Mouse (Mus musculus) heart, adult 2 months (tissue): Measurements from ENCODE around the gene Rnf11. TPM values are rescaled to one million over a fixed set of nuclear protein-coding genes. Genes with fewer than 3 reads are reported as not detected.
A peak's percentile ranks its signal among the peaks of the same experiment; 100 is the strongest.

ENCODE experiments used
- DNase-seq, 2 experiments: peaks; one replicate each; pipeline ENCODE4 v3.0.0; 2021
- H3K27ac ChIP-seq: fragments of 200-600 bp; 2 replicates; pipeline ENCODE4 v1.8.1; 2022
- H3K27me3 ChIP-seq: fragments of 200-500 bp; 2 replicates; pipeline ENCODE4 v1.6.1; 2012; ENCODE audit warnings: mild to moderate bottlenecking, low read length, inconsistent platforms, mixed read lengths; ENCODE audit not compliant: control insufficient read depth, insufficient read depth
- H3K36me3 ChIP-seq: fragments of 200-500 bp; 2 replicates; pipeline ENCODE4 v1.6.1; 2012; ENCODE audit warnings: low read length, inconsistent platforms; ENCODE audit not compliant: control insufficient read depth, insufficient read depth
- H3K4me1 ChIP-seq: fragments of 200-500 bp; 2 replicates; pipeline ENCODE4 v1.6.1; 2011; ENCODE audit warnings: low read length; ENCODE audit not compliant: control insufficient read depth, insufficient read depth
- H3K4me3 ChIP-seq: fragments of 200-600 bp; 2 replicates; pipeline ENCODE4 v1.8.1; 2022
- H3K79me2 ChIP-seq: fragments of 200-500 bp; replicated peaks from 2 replicates; pipeline ENCODE4 v1.6.1; 2012; ENCODE audit warnings: mild to moderate bottlenecking, inconsistent platforms, low read length, moderate library complexity, mixed read lengths; ENCODE audit not compliant: control insufficient read depth, insufficient read depth
- H3K9ac ChIP-seq: fragments of 200-500 bp; 2 replicates; pipeline ENCODE4 v1.6.1; 2012; ENCODE audit warnings: low read depth, mild to moderate bottlenecking, control low read depth, inconsistent platforms, low read length, mixed read lengths
- CTCF ChIP-seq: fragments of 200-600 bp; IDR thresholded peaks from 2 replicates; pipeline ENCODE4 v1.8.1; 2022; ENCODE audit warnings: antibody characterized with exemption, mild to moderate bottlenecking, moderate library complexity
- EP300 ChIP-seq: fragments of 200-500 bp; IDR thresholded peaks from 2 replicates; pipeline ENCODE4 v1.6.1; 2011; ENCODE audit warnings: low read depth, low read length, control low read depth; ENCODE audit not compliant: insufficient read depth
- POLR2A ChIP-seq: fragments of 200-500 bp; IDR thresholded peaks from 2 replicates; pipeline ENCODE4 v1.6.1; 2011; ENCODE audit warnings: mild to moderate bottlenecking, low read depth, low read length, control low read depth; ENCODE audit not compliant: insufficient read depth
- WGBS: fragments of 180-500 bp; shearing (Covaris S2); methylation state at CpG from one replicate; pipeline ENCODE4 v1.1.7; 2018; 5-methylcytosine and 5-hydroxymethylcytosine counted together
- intact Hi-C: fragments of 180-260 bp; cut with DNase I; formaldehyde crosslinking; loops from one replicate; pipeline ENCODE4 v1.15.1; 2025
- polyA plus RNA-seq: library from polyadenylated mRNA; depleted of rRNA; stranded (reverse); fragments of >200 nt; gene quantifications from 2 replicates; pipeline ENCODE4 v1.2.3, GENCODE M21; 2012
- total RNA-seq, 2 experiments: library from RNA; stranded (reverse); gene quantifications; 2 replicates each; pipeline ENCODE4 v1.2.3; 2021

Gene Rnf11
- total and polyA plus RNA-seq, 3 experiments = 40.5 to 112 (median 109) TPM

DNA sequence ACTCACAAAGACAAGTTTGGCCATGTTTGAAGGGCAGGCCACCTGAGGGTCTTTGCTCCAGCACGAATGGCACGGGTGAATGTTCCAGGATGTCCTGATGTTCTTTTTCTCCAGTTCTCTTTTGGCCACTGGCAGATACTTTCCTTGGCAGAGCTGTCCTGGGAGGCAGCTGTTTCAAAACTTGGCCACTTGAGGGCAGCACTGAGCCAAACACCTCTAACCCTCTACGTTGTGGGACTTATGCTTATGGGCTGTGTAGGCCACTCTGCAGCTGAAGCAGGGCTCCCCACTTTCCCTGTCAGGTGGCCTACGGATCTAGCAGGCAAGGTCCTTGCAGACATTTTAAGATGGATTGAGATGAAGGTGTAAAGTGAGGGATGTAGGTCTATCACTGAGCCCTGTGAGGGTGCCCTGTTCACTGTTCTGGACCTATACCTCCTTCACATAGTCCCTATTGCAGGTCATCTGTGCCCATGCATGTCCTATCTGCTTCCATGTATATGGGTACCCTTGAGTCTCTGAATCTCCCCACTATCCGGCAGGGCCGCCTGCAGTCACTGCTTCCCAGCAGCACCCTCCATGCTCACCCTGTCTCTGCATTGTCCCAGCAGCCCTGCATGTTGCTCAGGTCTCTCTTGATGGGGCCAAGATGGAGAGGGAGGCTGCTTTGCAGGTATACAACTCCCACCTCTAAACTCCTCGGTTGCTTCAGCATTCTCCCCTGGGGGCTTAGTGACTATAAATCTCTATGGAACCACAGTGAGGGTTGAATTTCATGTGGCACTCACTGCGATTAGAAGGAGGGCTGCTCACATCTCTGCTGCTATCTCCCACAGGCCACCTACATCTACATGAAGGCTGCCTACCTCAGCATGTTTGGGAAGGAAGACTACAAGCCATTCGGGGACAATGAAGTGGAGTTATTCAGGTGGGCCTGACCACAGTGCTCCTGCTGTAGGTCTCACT lies 46.3 kb downstream of the Rnf11 start:
- WGBS = 53% methylated on average over 9 of the region's 9 CpGs
- TF ChIP-seq EP300 (no peak), CTCF (no peak; the same call in 1 of the 2 replicates), POLR2A (no peak)
- Histone ChIP-seq H3K27ac (no peak overlapping the region), H3K4me3 (no peak overlapping the region), H3K9ac (no peak overlapping the region), H3K4me1 (peaks cover 2% of the 10 kb centered on the region), H3K79me2 (no peaks in the 10 kb centered on the region), H3K27me3 (no peaks in the 10 kb centered on the region), H3K36me3 (no peaks in the 10 kb centered on the region)
- DNase-seq = peak; percentile 65 to 76
- intact Hi-C loops = loop anchor here (1.0 to 5.0 kb wide), 3 partner anchors 38 to 289 kb away; no protein-coding TSS in a partner anchor

DNA sequence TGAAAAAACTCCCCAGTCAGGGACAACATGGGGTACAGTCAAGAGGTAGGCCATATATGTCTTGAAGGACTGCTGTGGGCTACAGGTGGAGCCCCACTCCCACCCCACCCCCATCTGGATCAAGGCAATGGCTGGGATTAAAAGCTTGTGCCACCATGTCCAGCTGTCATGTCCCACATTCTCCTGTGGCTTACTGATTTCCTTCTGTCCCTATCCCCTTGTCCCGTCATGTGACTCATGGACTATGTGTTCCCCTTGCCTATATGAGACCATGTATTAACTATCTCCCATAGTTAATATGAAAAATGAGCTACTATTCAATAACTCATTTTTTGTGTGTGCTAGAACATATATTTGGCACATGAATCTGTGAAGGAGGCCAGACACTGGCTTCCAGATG lies 50.3 kb downstream of the Rnf11 start:
- Histone ChIP-seq H3K27ac (no peak overlapping the region), H3K27me3 (no peaks in the 10 kb centered on the region), H3K9ac (no peak overlapping the region), H3K4me3 (no peak overlapping the region), H3K79me2 (no peaks in the 10 kb centered on the region), H3K4me1 (peaks cover 1% of the 10 kb centered on the region; the same call in 1 of the 2 replicates), H3K36me3 (no peaks in the 10 kb centered on the region)
- DNase-seq = no peak
- intact Hi-C loops = no loop called here
- 96% methylated on average over 1 of the region's 1 CpGs for WGBS
- TF ChIP-seq CTCF = no peak
- no peak for TF ChIP-seq POLR2A
- no peak for TF ChIP-seq EP300

DNA sequence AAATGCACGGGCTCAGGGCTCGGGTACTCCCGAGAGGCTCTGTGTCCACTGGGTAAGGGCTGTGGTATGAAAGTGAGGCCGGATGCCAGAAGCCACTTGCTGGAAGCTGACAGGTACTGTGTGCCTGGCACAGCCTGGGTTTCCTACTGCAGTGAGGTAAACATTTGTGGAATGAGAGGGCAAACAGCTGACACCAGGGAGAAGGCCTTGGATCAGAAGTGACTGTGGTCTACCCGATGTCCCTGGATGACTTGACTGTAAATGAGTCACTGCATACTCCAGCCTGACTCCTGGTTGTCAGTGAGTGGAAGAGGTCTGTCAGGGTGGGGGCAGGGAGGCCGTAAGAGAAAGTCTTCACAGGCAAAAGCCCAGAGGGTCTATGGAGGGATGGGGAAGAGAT lies 50.9 kb downstream of the Rnf11 start:
- no peaks in the 10 kb centered on the region for H3K79me2 ChIP-seq
- H3K36me3 ChIP-seq = no peaks in the 10 kb centered on the region
- 44% methylated on average over 6 of the region's 6 CpGs for WGBS
- H3K4me1 ChIP-seq = peaks cover 1% of the 10 kb centered on the region; the same call in 1 of the 2 replicates
- no peak overlapping the region for H3K4me3 ChIP-seq
- H3K27ac ChIP-seq = no peak overlapping the region
- no peak overlapping the region for H3K9ac ChIP-seq
- H3K27me3 ChIP-seq = no peaks in the 10 kb centered on the region
- DNase-seq = peak; percentile 45 to 58
- peak; percentile 89 for TF ChIP-seq EP300
- TF ChIP-seq POLR2A = no peak
- no peak for TF ChIP-seq CTCF
- intact Hi-C loops = no loop called here

DNA sequence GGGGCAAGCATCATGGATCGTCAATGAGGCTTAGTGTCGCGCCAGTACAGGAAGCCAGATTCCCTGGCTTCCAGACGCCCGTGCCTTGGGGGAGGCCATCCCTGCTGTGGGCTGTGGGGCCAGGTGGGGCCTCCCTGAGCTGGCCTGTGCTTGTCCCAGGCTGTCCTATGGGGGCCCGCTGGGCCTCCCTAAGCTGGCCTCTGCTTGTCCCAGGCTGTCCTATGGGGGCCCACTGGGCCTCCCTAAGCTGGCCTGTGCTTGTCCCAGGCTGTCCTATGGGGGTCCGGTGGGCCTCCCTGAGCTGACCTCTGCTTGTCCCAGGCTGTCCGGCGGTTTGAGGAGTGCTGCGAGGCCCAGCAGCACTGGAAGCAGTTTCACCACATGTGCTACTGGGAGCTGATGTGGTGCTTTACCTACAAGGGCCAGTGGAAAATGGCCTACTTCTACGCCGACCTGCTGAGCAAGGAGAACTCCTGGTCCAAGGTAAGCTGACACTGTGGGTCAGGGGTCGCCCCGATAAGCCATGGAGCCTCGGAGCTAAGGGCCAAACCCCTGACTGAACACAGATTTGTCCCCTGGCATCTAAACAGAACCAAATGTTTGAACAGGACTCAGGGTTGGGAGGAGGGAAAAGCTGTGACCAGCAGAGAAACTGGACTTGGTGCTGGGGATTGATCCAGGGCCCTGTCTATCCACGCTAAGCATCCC lies 51.7 kb downstream of the Rnf11 start:
- intact Hi-C loops = no loop called here
- H3K4me1 ChIP-seq = peaks cover 1% of the 10 kb centered on the region; the same call in 1 of the 2 replicates
- no peaks in the 10 kb centered on the region for H3K36me3 ChIP-seq
- no peaks in the 10 kb centered on the region for H3K79me2 ChIP-seq
- TF ChIP-seq POLR2A (no peak), CTCF (no peak), EP300 (no peak)
- H3K4me3 ChIP-seq = no peak overlapping the region
- H3K27ac ChIP-seq = no peak overlapping the region
- no peak overlapping the region for H3K9ac ChIP-seq
- no peaks in the 10 kb centered on the region for H3K27me3 ChIP-seq
- 77% methylated on average over 16 of the region's 16 CpGs for WGBS
- DNase-seq = peak in 1 of 2 experiments; percentile 18

DNA sequence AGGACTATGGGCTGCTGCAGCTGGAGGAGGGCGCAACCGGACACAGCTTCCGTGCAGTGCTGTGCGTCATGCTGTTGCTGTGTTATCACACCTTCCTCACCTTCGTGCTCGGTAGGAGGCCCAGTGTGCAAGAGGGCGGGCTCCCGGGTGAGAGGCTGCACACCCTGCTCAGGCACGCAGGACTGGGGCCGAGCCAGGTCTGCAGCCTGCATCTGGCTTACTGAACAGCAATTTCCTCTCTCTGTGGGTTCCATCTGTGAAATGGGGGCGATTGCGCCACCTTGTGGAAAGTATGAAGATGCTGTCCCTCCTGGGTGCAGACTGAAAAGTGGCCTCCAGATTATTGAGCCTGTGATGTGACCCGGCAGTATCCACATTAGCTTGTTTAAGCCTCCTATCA lies 53.7 kb downstream of the Rnf11 start:
- Histone ChIP-seq H3K36me3 (no peaks in the 10 kb centered on the region), H3K27ac (no peak overlapping the region), H3K27me3 (no peaks in the 10 kb centered on the region), H3K4me3 (no peak overlapping the region), H3K9ac (no peak overlapping the region), H3K4me1 (peaks cover 1% of the 10 kb centered on the region; the same call in 1 of the 2 replicates), H3K79me2 (no peaks in the 10 kb centered on the region)
- intact Hi-C loops = no loop called here
- TF ChIP-seq CTCF (peak; percentile 71), POLR2A (no peak), EP300 (no peak)
- WGBS = 41% methylated on average over 13 of the region's 13 CpGs
- DNase-seq = peak; percentile 57 to 70

DNA sequence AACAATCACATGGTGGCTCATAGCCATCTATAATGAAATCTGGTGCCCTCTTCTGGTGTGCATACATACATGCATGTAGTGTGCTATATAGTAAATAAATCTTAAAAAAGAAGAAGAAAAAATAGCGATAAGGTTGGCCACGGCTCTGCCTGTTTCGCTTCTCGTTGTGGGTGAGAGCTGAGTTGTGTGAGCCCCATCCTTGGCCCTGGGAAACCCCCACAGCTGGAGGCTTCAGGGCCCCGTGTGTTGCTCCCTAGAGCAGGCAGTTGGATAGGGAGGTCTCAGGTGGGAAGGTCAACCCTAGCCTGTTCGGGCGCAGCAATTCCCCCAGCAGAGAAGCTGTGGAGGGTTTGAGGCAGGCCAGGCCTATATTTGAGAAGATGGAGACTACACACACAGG lies 54.3 kb downstream of the Rnf11 start:
- Histone ChIP-seq H3K4me3 (no peak overlapping the region), H3K27ac (no peak overlapping the region), H3K9ac (no peak overlapping the region), H3K36me3 (no peaks in the 10 kb centered on the region), H3K4me1 (peaks cover 1% of the 10 kb centered on the region; the same call in 1 of the 2 replicates), H3K79me2 (no peaks in the 10 kb centered on the region), H3K27me3 (no peaks in the 10 kb centered on the region)
- WGBS = 96% methylated on average over 7 of the region's 7 CpGs
- peak in 1 of 2 experiments; percentile 15 for DNase-seq
- TF ChIP-seq POLR2A = no peak
- no peak for TF ChIP-seq CTCF
- TF ChIP-seq EP300 = no peak
- intact Hi-C loops = no loop called here
